ENCODE assay signal across 8 mouse cellular contexts in the genomic region with DNA sequence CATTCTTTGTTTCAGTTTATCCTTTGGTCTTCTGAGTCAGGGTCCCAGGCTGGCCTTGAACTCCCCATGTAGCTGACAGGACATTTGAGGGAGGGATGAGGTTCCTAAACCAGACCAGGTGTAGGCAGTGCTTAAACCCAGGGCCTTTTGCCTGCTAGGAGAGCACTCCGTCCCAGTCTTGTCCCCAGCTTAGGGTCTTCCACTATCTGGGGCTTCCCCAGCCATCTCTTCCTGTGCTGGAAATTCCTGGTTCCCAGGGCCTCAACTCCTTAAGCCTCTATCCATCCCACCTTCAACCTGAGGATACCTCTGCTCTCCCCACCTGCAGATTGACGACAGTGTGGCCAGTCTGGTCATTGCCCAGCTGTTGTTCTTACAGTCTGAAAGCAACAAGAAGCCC. TPM values are rescaled to one million over a fixed set of nuclear protein-coding genes. Genes with fewer than 3 reads are reported as not detected.
DNase-seq lines count a peak whose midpoint lies in the region; ATAC-seq lines count a peak whose summit lies in the region.

No protein-coding gene starts in this region.

- H3K9ac ChIP-seq in limb, embryonic 11.5 days (ENCODE audit: low read length): 0 out of 2 replicates have a peak overlapping the region, but pooled peaks have one; percentile 17
- H3K9ac ChIP-seq in stomach, embryonic 14.5 days (replicated peaks; ENCODE audit: low read depth, low read length): peak overlapping the region; percentile 80; the same call in 1 of the 2 replicates

- H3K27ac ChIP-seq in limb, embryonic 11.5 days (replicated peaks; ENCODE audit: low read depth, low read length): no peak overlapping the region
- H3K27ac ChIP-seq in stomach, embryonic 14.5 days (ENCODE audit: low read length): no peak overlapping the region

- WGBS in limb, embryonic 11.5 days: 79% methylated on average over 2 of the region's 2 CpGs
- 81% methylated on average over 2 of the region's 2 CpGs for WGBS in stomach, embryonic 14.5 days

- peaks cover 20% of the 10 kb centered on the region for H3K36me3 ChIP-seq in limb, embryonic 11.5 days (ENCODE audit: control insufficient read depth, insufficient read depth, low read length)
- peaks cover 30% of the 10 kb centered on the region for H3K36me3 ChIP-seq in stomach, embryonic 14.5 days (ENCODE audit: control insufficient read depth, insufficient read depth, low read length)

- intact Hi-C loops in left cerebral cortex, postnatal 4 days (cut with DNase I): no loop called here

- no peaks in the 10 kb centered on the region for H3K27me3 ChIP-seq in limb, embryonic 11.5 days (ENCODE audit: control insufficient read depth, insufficient read depth, low read length)
- no peaks in the 10 kb centered on the region for H3K27me3 ChIP-seq in stomach, embryonic 14.5 days (ENCODE audit: control insufficient read depth, insufficient read depth, low read length)

- DNase-seq in cerebellum, adult 9-11 months: peak; percentile 30
- DNase-seq in cerebellum, adult 11 months: no peak
- DNase-seq in testis, postnatal 10 days (ENCODE audit: low spot score): peak; percentile 35
- DNase-seq in testis, postnatal 14 days (ENCODE audit: low spot score): no peak
- no peak for DNase-seq in limb, embryonic 11.5 days (ENCODE audit: low spot score)
- DNase-seq in left cerebral cortex, postnatal 4 days: no peak
- DNase-seq in kidney, adult 11 months: no peak

- no peak for ATAC-seq in limb, embryonic 11.5 days (ENCODE audit: insufficient number of reproducible peaks, low FRiP score, low TSS enrichment, low read depth)
- ATAC-seq in stomach, embryonic 14.5 days (ENCODE audit: insufficient number of reproducible peaks, insufficient read depth, low FRiP score, low read depth): no peak

- H3K4me2 ChIP-seq in limb, embryonic 11.5 days (ENCODE audit: low read depth, severe bottlenecking): peak overlapping the region; percentile 77
- peak overlapping the region; percentile 66 for H3K4me2 ChIP-seq in stomach, embryonic 14.5 days (replicated peaks; ENCODE audit: low read depth, low read length)

- peak overlapping the region; percentile 89 for H3K4me3 ChIP-seq in limb, embryonic 11.5 days (ENCODE audit: low read depth, low read length)
- H3K4me3 ChIP-seq in stomach, embryonic 14.5 days (ENCODE audit: low read depth, low read length): peak overlapping the region; percentile 91

- H3K9me3 ChIP-seq in limb, embryonic 11.5 days (ENCODE audit: control insufficient read depth, low read length): no peaks in the 10 kb centered on the region
- no peaks in the 10 kb centered on the region for H3K9me3 ChIP-seq in stomach, embryonic 14.5 days (ENCODE audit: control insufficient read depth, low read depth, low read length)

- peaks cover 5% of the 10 kb centered on the region for H3K4me1 ChIP-seq in limb, embryonic 11.5 days (ENCODE audit: control insufficient read depth, insufficient read depth, low read length)
- H3K4me1 ChIP-seq in stomach, embryonic 14.5 days (ENCODE audit: control insufficient read depth, insufficient read depth, low read length): peaks cover 6% of the 10 kb centered on the region

RNA-seq across cellular contexts. Expression of gene Clpp, which starts 0.9 kb away (rescaled TPM):
- polyA plus RNA-seq in limb, embryonic 11.5 days (2014; fragmentation: Nextera tagmentation; extraction: Ambion mirVana): 155 and 159 TPM in 2 replicates
- 146 and 164 TPM in 2 replicates for polyA plus RNA-seq in stomach, embryonic 14.5 days (2014; fragmentation: Nextera tagmentation; extraction: Ambion mirVana)
- total RNA-seq in left cerebral cortex, postnatal 4 days (2021): 10 to 100 TPM; 46.2 to 49.1 TPM

RNA-seq across cellular contexts. Expression of gene Alkbh7, which starts 6.2 kb away (rescaled TPM):
- polyA plus RNA-seq in limb, embryonic 11.5 days (2014; fragmentation: Nextera tagmentation; extraction: Ambion mirVana): 40.2 and 42.1 TPM in 2 replicates
- polyA plus RNA-seq in stomach, embryonic 14.5 days (2014; fragmentation: Nextera tagmentation; extraction: Ambion mirVana): 41.8 and 43.7 TPM in 2 replicates
- total RNA-seq in left cerebral cortex, postnatal 4 days (2021): 10 to 100 TPM; 28.2 to 32.3 TPM

RNA-seq across cellular contexts. Expression of gene Pspn, which starts 8.9 kb away (rescaled TPM):
- 0.72 TPM in 1 of 2 replicates, not detected in the other for polyA plus RNA-seq in limb, embryonic 11.5 days (2014; fragmentation: Nextera tagmentation; extraction: Ambion mirVana)
- 0.83 and 1.0 TPM in 2 replicates for polyA plus RNA-seq in stomach, embryonic 14.5 days (2014; fragmentation: Nextera tagmentation; extraction: Ambion mirVana)
- total RNA-seq in left cerebral cortex, postnatal 4 days (2021): not detected

RNA-seq across cellular contexts. Expression of gene Acer1, which starts 9.0 kb away (rescaled TPM):
- not detected in 2 replicates for polyA plus RNA-seq in limb, embryonic 11.5 days (2014; fragmentation: Nextera tagmentation; extraction: Ambion mirVana)
- polyA plus RNA-seq in stomach, embryonic 14.5 days (2014; fragmentation: Nextera tagmentation; extraction: Ambion mirVana): not detected in 2 replicates
- total RNA-seq in left cerebral cortex, postnatal 4 days (2021): not detected

RNA-seq across cellular contexts. Expression of gene Gtf2f1, which starts 20.1 kb away (rescaled TPM):
- polyA plus RNA-seq in limb, embryonic 11.5 days (2014; fragmentation: Nextera tagmentation; extraction: Ambion mirVana): 73.8 and 76.6 TPM in 2 replicates
- 56.3 and 59.8 TPM in 2 replicates for polyA plus RNA-seq in stomach, embryonic 14.5 days (2014; fragmentation: Nextera tagmentation; extraction: Ambion mirVana)
- 10 to 100 TPM; 50.8 to 51.0 TPM for total RNA-seq in left cerebral cortex, postnatal 4 days (2021)

Comparison
In these comparisons a context has a peak if more than half of its experiments do, and no peak if none do; other contexts are left out.
1. DNase-seq: peak in cerebellum, adult 9-11 months (single experiment) and testis, postnatal 10 days (single experiment); none in cerebellum, adult 11 months (single experiment), testis, postnatal 14 days (single experiment), limb, embryonic 11.5 days (single experiment), left cerebral cortex, postnatal 4 days (single experiment) and kidney, adult 11 months (single experiment).